Comparison of ENCODE assay signal across 8 mouse cellular contexts in the genomic region with DNA sequence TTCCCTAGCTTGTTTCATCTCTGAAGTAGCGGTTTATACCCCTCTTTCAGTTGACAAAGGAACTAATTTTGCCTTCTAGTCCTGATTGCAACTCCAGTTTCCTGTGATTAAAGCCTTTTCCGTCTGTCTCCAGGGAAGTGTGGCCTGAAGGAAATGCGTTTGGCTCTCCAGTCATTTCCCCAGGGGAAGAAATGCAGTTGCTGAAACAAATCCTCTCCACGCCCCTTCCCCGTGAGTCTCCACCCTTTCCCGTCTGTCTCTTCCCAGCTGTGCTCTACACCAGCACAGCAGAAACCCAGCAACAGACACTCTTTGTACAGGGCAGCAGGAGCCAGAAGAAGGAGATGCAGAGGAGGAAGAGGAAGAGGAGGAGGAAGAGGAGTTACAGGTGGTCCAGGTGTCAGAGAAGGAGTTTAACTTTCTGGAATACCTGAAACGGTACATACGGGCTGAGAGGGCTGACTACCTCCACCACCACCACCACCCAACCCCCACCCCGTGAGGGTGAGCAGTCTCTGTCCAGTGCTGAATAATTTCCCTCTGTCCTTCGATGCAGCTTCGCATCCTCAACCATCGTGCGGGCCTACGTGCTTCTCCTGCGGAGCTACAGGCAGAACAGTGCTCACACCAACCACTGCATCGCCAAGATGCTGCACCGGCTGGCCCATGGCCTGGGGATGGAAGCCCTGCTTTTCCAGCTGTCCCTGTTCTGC. TPM values are rescaled to one million over a fixed set of nuclear protein-coding genes. Genes with fewer than 3 reads are reported as not detected.
A peak's percentile ranks its signal among the peaks of the same experiment; 100 is the strongest.
DNase-seq lines count a peak whose midpoint lies in the region; ATAC-seq and TF ChIP-seq lines count a peak whose summit lies in the region.
"Had no signal": no experiment of that assay in that cellular context is flagged by ENCODE, and none has a peak within 500 bp of the region (broad histone marks: within the 10 kb centered on the region; RNA-seq: fewer than 3 reads in every experiment).

No protein-coding gene starts in this region.

- in situ Hi-C loops in ES-E14 (cut with MboI; ENCODE audit: low sequenced_read_pairs in 2 of 2, unreplicated experiment in 2 of 2): no loop called here

- ATAC-seq in forebrain, embryonic 11.5 days (replicated peaks; ENCODE audit: low FRiP score): no peak

- intact Hi-C loops in heart, postnatal 14 days (cut with DNase I): no loop called here

- peak overlapping the region; percentile 10 to 21; a peak in 1 of 4 replicates for H3K4me3 ChIP-seq in ES-E14 (ENCODE audit: insufficient read depth in 1 of 2, low read depth in 1 of 2, low read length in 2 of 2, poor library complexity in 1 of 2, severe bottlenecking in 1 of 2)
- no peak overlapping the region for H3K4me3 ChIP-seq in forebrain, embryonic 11.5 days (ENCODE audit: low read depth, low read length)

- WGBS in forebrain, embryonic 11.5 days: 89% methylated on average over 17 of the region's 17 CpGs

- DNase-seq in ES-E14 (ENCODE audit: low read depth, low spot score) (peak; percentile 80), adipocyte (ENCODE audit: low spot score) (peak; percentile 32)
- peak; percentile 58 to 69 for DNase-seq in heart, postnatal 14 days
- DNase-seq in lung, adult 18-20 months: peak; percentile 43 to 57
- no peak for DNase-seq in urinary bladder, adult 18-20 months (ENCODE audit: low spot score in 2 of 2)
- DNase-seq in forebrain, embryonic 11.5 days (ENCODE audit: low spot score): no peak
- no peak for DNase-seq in right cerebral cortex, adult 2 months (ENCODE audit: low spot score in 2 of 2)

- H3K27me3 ChIP-seq in forebrain, embryonic 11.5 days (ENCODE audit: control insufficient read depth, insufficient read depth, low read length): no peaks in the 10 kb centered on the region

- H3K4me2 ChIP-seq in forebrain, embryonic 11.5 days (ENCODE audit: low read depth, low read length, severe bottlenecking): no peak overlapping the region

- peak overlapping the region; percentile 84; the same call in 1 of the 2 replicates for H3K27ac ChIP-seq in ES-E14 (ENCODE audit: insufficient read depth, low read depth, low read length, poor library complexity, severe bottlenecking)
- H3K27ac ChIP-seq in forebrain, embryonic 11.5 days (ENCODE audit: low read depth, low read length): no peak overlapping the region

- peaks cover 0 to 6% of the 10 kb centered on the region in 2 experiments; a peak in 1 of 4 replicates for H3K4me1 ChIP-seq in ES-E14 (ENCODE audit: control insufficient read depth in 2 of 2, insufficient read depth in 2 of 2, low read length in 2 of 2, poor library complexity in 1 of 2)
- no peaks in the 10 kb centered on the region for H3K4me1 ChIP-seq in forebrain, embryonic 11.5 days (replicated peaks; ENCODE audit: control insufficient read depth, insufficient read depth, low read length)

- no peak overlapping the region for H3K9ac ChIP-seq in ES-E14 (ENCODE audit: insufficient read depth, low read depth, low read length, poor library complexity, severe bottlenecking)
- H3K9ac ChIP-seq in forebrain, embryonic 11.5 days (ENCODE audit: low read length): no peak overlapping the region

- no peaks in the 10 kb centered on the region for H3K9me3 ChIP-seq in ES-E14 (ENCODE audit: control insufficient read depth, insufficient read depth, low read depth, low read length)
- no peaks in the 10 kb centered on the region for H3K9me3 ChIP-seq in forebrain, embryonic 11.5 days (ENCODE audit: control insufficient read depth, low read length)

- H3K36me3 ChIP-seq in ES-E14 (ENCODE audit: control insufficient read depth, insufficient read depth, low read length, poor library complexity, severe bottlenecking): peaks cover 75% of the 10 kb centered on the region
- peaks cover 24% of the 10 kb centered on the region; the same call in 1 of the 2 replicates for H3K36me3 ChIP-seq in forebrain, embryonic 11.5 days (ENCODE audit: control insufficient read depth, insufficient read depth, low read length)

TF ChIP-seq in ES-E14, 5 proteins besides CTCF, POLR2A, EP300 and RAD21:
- TF ChIP-seq HCFC1 (IDR thresholded peaks at IDR 0.05; ENCODE audit: borderline replicate concordance, insufficient read depth, low read length) (no peak), ZC3H11A (IDR thresholded peaks at IDR 0.05; ENCODE audit: borderline replicate concordance, low read depth, low read length) (no peak), MAFK (IDR thresholded peaks at IDR 0.05; ENCODE audit: insufficient read depth, low read depth, low read length) (no peak), ZNF384 (IDR thresholded peaks at IDR 0.05; ENCODE audit: low read depth, low read length) (no peak), CHD2 (IDR thresholded peaks at IDR 0.05; ENCODE audit: low read depth, low read length) (no peak)

RNA-seq across cellular contexts. Expression of a gene that starts 6.7 kb away (rescaled TPM):
- 0.31 and 0.69 TPM in 2 replicates for total RNA-seq in ES-E14 (2012; rRNA removed)
- under 1 TPM in 1 of 2 experiments, not detected in 1; 0.19 TPM for total RNA-seq in heart, postnatal 14 days (2021)
- polyA plus RNA-seq in forebrain, embryonic 11.5 days (2014; fragmentation: Nextera tagmentation; extraction: Ambion mirVana): 0.77 and 0.89 TPM in 2 replicates

RNA-seq across cellular contexts. Expression of a gene that starts 15.3 kb away (rescaled TPM):
- 69.7 and 106 TPM in 2 replicates for total RNA-seq in ES-E14 (2012; rRNA removed)
- total RNA-seq in heart, postnatal 14 days (2021): 10 to 100 TPM in 1 of 2 experiments, 1 to 10 TPM in 1; 6.6 to 11.1 TPM
- 81.7 and 89.7 TPM in 2 replicates for polyA plus RNA-seq in forebrain, embryonic 11.5 days (2014; fragmentation: Nextera tagmentation; extraction: Ambion mirVana)

RNA-seq across cellular contexts. Expression of a gene that starts 21.3 kb away (rescaled TPM):
- total RNA-seq in ES-E14 (2012; rRNA removed): 1.4 and 2.1 TPM in 2 replicates
- not detected for total RNA-seq in heart, postnatal 14 days (2021)
- not detected in 2 replicates for polyA plus RNA-seq in forebrain, embryonic 11.5 days (2014; fragmentation: Nextera tagmentation; extraction: Ambion mirVana)

RNA-seq across cellular contexts. Expression of a gene that starts 21.5 kb away (rescaled TPM):
- 2.8 and 6.8 TPM in 2 replicates for total RNA-seq in ES-E14 (2012; rRNA removed)
- total RNA-seq in heart, postnatal 14 days (2021): not detected
- polyA plus RNA-seq in forebrain, embryonic 11.5 days (2014; fragmentation: Nextera tagmentation; extraction: Ambion mirVana): 0.28 and 0.55 TPM in 2 replicates
- total RNA-seq: neutrophil, adult 5-6 weeks had no signal

RNA-seq across cellular contexts. Expression of a gene that starts 23.2 kb away (rescaled TPM):
- total RNA-seq in ES-E14 (2012; rRNA removed): 10.6 and 22.7 TPM in 2 replicates
- total RNA-seq in heart, postnatal 14 days (2021): 10 to 100 TPM; 10.5 to 11.2 TPM
- polyA plus RNA-seq in forebrain, embryonic 11.5 days (2014; fragmentation: Nextera tagmentation; extraction: Ambion mirVana): 16.1 and 16.4 TPM in 2 replicates

Comparison
In these comparisons a context has a peak if more than half of its experiments do, and no peak if none do; other contexts are left out.
1. DNase-seq: peak in ES-E14 (single experiment), adipocyte (single experiment), heart, postnatal 14 days (2 of 2) and lung, adult 18-20 months (2 of 2); none in urinary bladder, adult 18-20 months (0 of 2), forebrain, embryonic 11.5 days (single experiment) and right cerebral cortex, adult 2 months (0 of 2).